Mouse (Mus musculus): ENCODE measurements around the gene Msl3l2. TPM values are rescaled to one million over a fixed set of nuclear protein-coding genes. Genes with fewer than 3 reads are reported as not detected.
A peak's percentile ranks its signal among the peaks of the same experiment; 100 is the strongest.

Msl3l2 gene
- polyA plus RNA-seq (2016; fragmentation: Nextera tagmentation; extraction: Ambion mirVana), result 5.7 and 6.1 TPM in 2 replicates

- 32% methylated on average over 18 of the region's 18 CpGs for WGBS
These were observed at the start of gene Msl3l2 for GRCm38 (mm10) chr10:56106333-56106995. Gene Msl3l2, plus strand, starts transcription at chr10:56106917.

GRCm38 (mm10) chr10:56058979-56059422 is 47.7 kb upstream of the Msl3l2 start:
- H3K27ac ChIP-seq, result no peak overlapping the region
- H3K9me3 ChIP-seq, result no peaks in the 10 kb centered on the region
- H3K4me3 ChIP-seq, result no peak overlapping the region
- H3K4me1 ChIP-seq, result peaks cover 5% of the 10 kb centered on the region; the same call in 1 of the 2 replicates
- H3K27me3 ChIP-seq (ENCODE audit: poor library complexity, severe bottlenecking), result no peaks in the 10 kb centered on the region
- 61% methylated on average over 3 of the region's 3 CpGs for WGBS
- no peak for DNase-seq (ENCODE audit: extremely low spot score, low spot score)
- no peaks in the 10 kb centered on the region for H3K36me3 ChIP-seq (replicated peaks)

More at GRCm38 (mm10) chr10:56106333-56106995, at the start of gene Msl3l2:
- Histone ChIP-seq H3K27me3 (ENCODE audit: poor library complexity, severe bottlenecking) (no peaks in the 10 kb centered on the region), H3K4me1 (peaks cover 10% of the 10 kb centered on the region), H3K27ac (peak within 1 kb of the TSS; percentile 83), H3K36me3 (replicated peaks) (no peaks in the 10 kb centered on the region), H3K9me3 (no peaks in the 10 kb centered on the region), H3K4me3 (peak within 1 kb of the TSS; percentile 33)
- DNase-seq (ENCODE audit: extremely low spot score, low spot score), result peak; percentile 71

DNA sequence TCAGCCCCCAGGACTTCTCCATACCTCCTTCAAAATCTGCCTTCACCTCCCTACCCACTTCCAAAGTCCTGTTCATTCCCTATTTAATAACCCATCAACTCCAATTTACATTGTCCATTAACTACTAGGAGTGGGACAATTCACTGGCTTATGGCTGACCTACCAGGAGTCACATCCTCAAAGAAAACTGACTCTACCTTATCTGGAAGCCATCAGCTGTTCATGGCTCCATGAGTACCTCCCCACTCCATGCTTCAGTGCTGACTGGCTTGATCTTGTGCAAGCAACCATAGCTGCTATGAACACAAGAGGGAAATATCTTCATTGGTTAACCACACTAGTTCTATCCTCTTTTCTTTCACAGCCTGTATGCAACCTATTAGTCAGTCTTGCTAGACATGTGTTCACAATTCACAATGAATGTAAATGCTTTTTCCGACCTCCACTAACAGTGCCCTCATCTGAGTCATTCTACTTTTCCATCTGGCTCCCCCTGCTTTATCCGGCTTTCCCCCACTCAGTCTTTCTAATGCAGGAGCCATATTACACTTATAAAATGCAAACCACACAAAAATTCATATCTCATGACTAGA is 45.4 kb upstream of the Msl3l2 start:
- H3K36me3 ChIP-seq (replicated peaks), result no peaks in the 10 kb centered on the region
- 90% methylated on average over 2 of the region's 2 CpGs for WGBS
- H3K4me3 ChIP-seq, result no peak overlapping the region
- no peaks in the 10 kb centered on the region for H3K27me3 ChIP-seq (ENCODE audit: poor library complexity, severe bottlenecking)
- H3K27ac ChIP-seq, result no peak overlapping the region
- H3K4me1 ChIP-seq, result peaks cover 5% of the 10 kb centered on the region; the same call in 1 of the 2 replicates
- no peak for DNase-seq (ENCODE audit: extremely low spot score, low spot score)
- no peaks in the 10 kb centered on the region for H3K9me3 ChIP-seq

GRCm38 (mm10) chr10:56062746-56063145 is 44.0 kb upstream of the Msl3l2 start:
- no peaks in the 10 kb centered on the region for H3K9me3 ChIP-seq
- H3K4me1 ChIP-seq, result peaks cover 5% of the 10 kb centered on the region; the same call in 1 of the 2 replicates
- no peak for DNase-seq (ENCODE audit: extremely low spot score, low spot score)
- H3K27me3 ChIP-seq (ENCODE audit: poor library complexity, severe bottlenecking), result no peaks in the 10 kb centered on the region
- H3K36me3 ChIP-seq (replicated peaks), result no peaks in the 10 kb centered on the region
- H3K27ac ChIP-seq, result no peak overlapping the region
- WGBS, result 96% methylated on average over 2 of the region's 2 CpGs
- no peak overlapping the region for H3K4me3 ChIP-seq

- no peaks in the 10 kb centered on the region for H3K4me1 ChIP-seq
- 90% methylated on average over 4 of the region's 4 CpGs for WGBS
- H3K27me3 ChIP-seq (ENCODE audit: poor library complexity, severe bottlenecking), result no peaks in the 10 kb centered on the region
- H3K9me3 ChIP-seq, result no peaks in the 10 kb centered on the region
- H3K4me3 ChIP-seq, result no peak overlapping the region
- H3K27ac ChIP-seq, result no peak overlapping the region
- no peak for DNase-seq (ENCODE audit: extremely low spot score, low spot score)
- H3K36me3 ChIP-seq (replicated peaks), result no peaks in the 10 kb centered on the region
These were observed 17.0 kb upstream of the Msl3l2 start for GRCm38 (mm10) chr10:56089714-56090113.

DNA sequence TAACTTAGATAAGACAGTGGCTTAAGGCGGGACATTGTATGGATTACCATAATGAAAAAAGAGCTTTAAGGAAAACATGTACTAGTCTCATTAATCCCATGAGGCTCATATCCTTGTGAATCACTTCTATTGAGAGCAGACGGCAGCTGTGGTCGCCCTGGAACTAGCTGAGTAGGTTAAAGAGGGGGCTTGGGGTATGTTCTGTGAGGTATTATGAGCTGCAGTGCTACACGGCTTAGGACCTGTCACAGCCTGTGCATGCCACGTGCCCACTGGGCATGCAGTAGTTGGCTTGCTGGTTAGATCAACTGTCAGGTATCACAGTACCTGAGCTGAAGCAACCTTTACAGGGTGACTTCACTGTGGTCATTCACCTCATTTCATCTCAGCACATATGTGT is 12.1 kb upstream of the Msl3l2 start:
- DNase-seq (ENCODE audit: extremely low spot score, low spot score), result no peak
- H3K27ac ChIP-seq, result no peak overlapping the region
- H3K4me3 ChIP-seq, result no peak overlapping the region
- no peaks in the 10 kb centered on the region for H3K9me3 ChIP-seq
- H3K27me3 ChIP-seq (ENCODE audit: poor library complexity, severe bottlenecking), result no peaks in the 10 kb centered on the region
- H3K36me3 ChIP-seq (replicated peaks), result no peaks in the 10 kb centered on the region
- H3K4me1 ChIP-seq, result no peaks in the 10 kb centered on the region
- 85% methylated on average over 5 of the region's 5 CpGs for WGBS

- H3K4me3 ChIP-seq, result no peak overlapping the region
- no peak for DNase-seq (ENCODE audit: extremely low spot score, low spot score)
- no peaks in the 10 kb centered on the region for H3K27me3 ChIP-seq (ENCODE audit: poor library complexity, severe bottlenecking)
- H3K36me3 ChIP-seq (replicated peaks), result no peaks in the 10 kb centered on the region
- no peaks in the 10 kb centered on the region for H3K4me1 ChIP-seq
- no peak overlapping the region for H3K27ac ChIP-seq
- no peaks in the 10 kb centered on the region for H3K9me3 ChIP-seq
These were observed 10.0 kb upstream of the Msl3l2 start for GRCm38 (mm10) chr10:56096757-56097156.

GRCm38 (mm10) chr10:56099126-56099525 is 7.6 kb upstream of the Msl3l2 start:
- H3K36me3 ChIP-seq (replicated peaks), result no peaks in the 10 kb centered on the region
- no peaks in the 10 kb centered on the region for H3K9me3 ChIP-seq
- H3K27ac ChIP-seq, result no peak overlapping the region
- no peak overlapping the region for H3K4me3 ChIP-seq
- DNase-seq (ENCODE audit: extremely low spot score, low spot score), result no peak
- no peaks in the 10 kb centered on the region for H3K27me3 ChIP-seq (ENCODE audit: poor library complexity, severe bottlenecking)
- 95% methylated on average over 3 of the region's 3 CpGs for WGBS
- H3K4me1 ChIP-seq, result no peaks in the 10 kb centered on the region

DNA sequence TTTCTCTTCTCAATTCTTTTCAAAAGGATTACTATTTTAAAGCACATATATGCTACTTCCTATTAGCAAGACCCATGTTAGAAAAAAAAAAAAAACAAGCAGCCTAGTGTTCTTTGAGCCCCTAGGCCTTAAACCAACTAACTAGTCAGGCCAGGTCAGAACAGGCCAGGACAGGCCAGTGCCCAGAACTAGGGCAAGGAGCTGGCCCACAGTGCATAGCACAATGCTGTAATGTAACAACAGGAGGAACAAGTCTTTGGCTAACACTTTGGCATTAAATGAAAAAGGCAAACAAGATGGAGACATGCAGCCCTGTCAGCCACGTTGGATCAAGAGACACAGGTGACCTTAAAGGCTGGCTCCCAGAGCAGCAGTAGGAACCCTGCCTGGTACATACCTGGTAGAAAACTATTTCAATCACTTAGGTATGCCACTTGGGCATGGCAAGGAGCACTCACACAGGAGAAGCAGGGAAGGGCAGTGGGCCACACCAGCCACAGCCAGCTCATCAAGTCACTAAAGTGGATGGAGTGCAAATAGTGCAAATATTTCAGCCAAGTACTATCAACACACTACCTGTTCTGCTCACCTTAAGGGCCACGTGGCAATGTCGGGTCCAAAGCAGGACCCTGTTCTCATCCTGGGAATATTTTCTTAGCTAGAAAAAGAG is 6.9 kb upstream of the Msl3l2 start:
- no peaks in the 10 kb centered on the region for H3K4me1 ChIP-seq
- no peak overlapping the region for H3K27ac ChIP-seq
- no peak overlapping the region for H3K4me3 ChIP-seq
- no peak for DNase-seq (ENCODE audit: extremely low spot score, low spot score)
- no peaks in the 10 kb centered on the region for H3K27me3 ChIP-seq (ENCODE audit: poor library complexity, severe bottlenecking)
- no peaks in the 10 kb centered on the region for H3K36me3 ChIP-seq (replicated peaks)
- no peaks in the 10 kb centered on the region for H3K9me3 ChIP-seq
- WGBS, result 93% methylated on average over 3 of the region's 3 CpGs

GRCm38 (mm10) chr10:56106996-56107334 is 248 bp downstream of the Msl3l2 start:
- Histone ChIP-seq H3K9me3 (no peaks in the 10 kb centered on the region), H3K4me3 (peak overlapping the region; percentile 33), H3K27me3 (ENCODE audit: poor library complexity, severe bottlenecking) (peaks cover under 1% of the 10 kb centered on the region; the same call in 1 of the 2 replicates), H3K36me3 (replicated peaks) (no peaks in the 10 kb centered on the region), H3K4me1 (peaks cover 10% of the 10 kb centered on the region), H3K27ac (peak overlapping the region; percentile 83)
- DNase-seq (ENCODE audit: extremely low spot score, low spot score), result no peak
- 33% methylated on average over 1 of the region's 1 CpGs for WGBS

GRCm38 (mm10) chr10:56114951-56115635 is 8.4 kb downstream of the Msl3l2 start:
- no peaks in the 10 kb centered on the region for H3K9me3 ChIP-seq
- WGBS, result under 1% methylated on average over 50 of the region's 50 CpGs
- H3K4me1 ChIP-seq, result peaks cover 29% of the 10 kb centered on the region
- DNase-seq (ENCODE audit: extremely low spot score, low spot score), result peak; percentile 82
- peak overlapping the region; percentile 67 for H3K4me3 ChIP-seq
- H3K27me3 ChIP-seq (ENCODE audit: poor library complexity, severe bottlenecking), result peaks cover 6% of the 10 kb centered on the region
- H3K27ac ChIP-seq, result peak overlapping the region; percentile 93
- no peaks in the 10 kb centered on the region for H3K36me3 ChIP-seq (replicated peaks)

- peaks cover 29% of the 10 kb centered on the region for H3K4me1 ChIP-seq
- no peak for DNase-seq (ENCODE audit: extremely low spot score, low spot score)
- peak overlapping the region; percentile 93 for H3K27ac ChIP-seq
- H3K9me3 ChIP-seq, result no peaks in the 10 kb centered on the region
- H3K36me3 ChIP-seq (replicated peaks), result no peaks in the 10 kb centered on the region
- 21% methylated on average over 27 of the region's 27 CpGs for WGBS
- peaks cover 6% of the 10 kb centered on the region for H3K27me3 ChIP-seq (ENCODE audit: poor library complexity, severe bottlenecking)
- H3K4me3 ChIP-seq, result peak overlapping the region; percentile 67
These were observed 9.0 kb downstream of the Msl3l2 start for GRCm38 (mm10) chr10:56115636-56116180.

Data from forebrain, embryonic 10.5 days (tissue).